Comparison of ENCODE assay signal across 9 mouse cellular contexts in the genomic region with DNA sequence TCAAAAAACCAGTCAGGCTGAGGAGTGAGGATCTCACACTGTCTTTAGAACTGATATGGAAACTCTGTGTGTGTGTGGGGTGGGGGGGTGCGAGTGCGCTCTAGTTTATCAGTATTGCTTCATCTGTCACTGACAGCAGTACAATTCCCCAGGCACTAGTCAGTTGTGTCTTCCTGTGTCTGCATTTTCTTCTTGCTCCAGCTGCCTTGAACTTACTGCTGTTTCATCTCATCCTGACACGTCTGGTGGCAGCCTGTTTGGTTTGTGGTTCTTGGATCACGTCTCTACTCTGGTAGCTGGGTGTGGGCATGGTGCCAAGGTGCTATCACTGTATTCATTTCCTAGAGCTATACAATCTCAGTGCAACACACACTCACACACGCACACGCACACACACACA.
DNase-seq lines count a peak whose midpoint lies in the region; ATAC-seq and TF ChIP-seq lines count a peak whose summit lies in the region.
"Had no signal": no experiment of that assay in that cellular context is flagged by ENCODE, and none has a peak within 500 bp of the region (broad histone marks: within the 10 kb centered on the region; RNA-seq: fewer than 3 reads in every experiment).

No protein-coding gene starts in this region.

- no peak for ATAC-seq in limb, embryonic 14.5 days (ENCODE audit: low FRiP score, low read depth)
- peak; percentile 64 for ATAC-seq in kidney, embryonic 16.5 days (ENCODE audit: low FRiP score, low TSS enrichment)
- peak; percentile 79; the same call in 1 of the 2 replicates for ATAC-seq in stomach, embryonic 14.5 days (ENCODE audit: insufficient number of reproducible peaks, insufficient read depth, low FRiP score, low read depth)

- DNase-seq in limb, embryonic 14.5 days (ENCODE audit: low spot score) = peak; percentile 54
- DNase-seq in limb, embryonic 10.5 days (ENCODE audit: low spot score) = no peak
- DNase-seq in adrenal gland, postnatal 14 days = peak; percentile 65
- DNase-seq in heart, adult 8-10 months (ENCODE audit: low spot score) = peak; percentile 20
- DNase-seq in gastrocnemius, adult 18-20 months (ENCODE audit: low spot score) = no peak
- no peak for DNase-seq in spleen, adult 12 weeks (ENCODE audit: low spot score)

- no peaks in the 10 kb centered on the region for H3K36me3 ChIP-seq in limb, embryonic 14.5 days (ENCODE audit: control insufficient read depth, insufficient read depth, low read length)
- no peaks in the 10 kb centered on the region for H3K36me3 ChIP-seq in limb, embryonic 10.5 days
- no peaks in the 10 kb centered on the region for H3K36me3 ChIP-seq in kidney, embryonic 16.5 days (ENCODE audit: insufficient read depth, low read length)
- H3K36me3 ChIP-seq in stomach, embryonic 14.5 days (ENCODE audit: control insufficient read depth, insufficient read depth, low read length) = no peaks in the 10 kb centered on the region

- H3K4me2 ChIP-seq in limb, embryonic 14.5 days (replicated peaks; ENCODE audit: low read depth, low read length, severe bottlenecking) = no peak overlapping the region
- no peak overlapping the region for H3K4me2 ChIP-seq in kidney, embryonic 16.5 days (replicated peaks; ENCODE audit: low read depth, low read length)
- no peak overlapping the region for H3K4me2 ChIP-seq in stomach, embryonic 14.5 days (replicated peaks; ENCODE audit: low read depth, low read length)

- H3K27me3 ChIP-seq in limb, embryonic 14.5 days (ENCODE audit: control insufficient read depth, insufficient read depth, low read length) = no peaks in the 10 kb centered on the region
- no peaks in the 10 kb centered on the region for H3K27me3 ChIP-seq in limb, embryonic 10.5 days (ENCODE audit: low read depth, poor library complexity, severe bottlenecking)
- no peaks in the 10 kb centered on the region for H3K27me3 ChIP-seq in kidney, embryonic 16.5 days (ENCODE audit: insufficient read depth, low read length)
- no peaks in the 10 kb centered on the region for H3K27me3 ChIP-seq in stomach, embryonic 14.5 days (ENCODE audit: control insufficient read depth, insufficient read depth, low read length)

- H3K27ac ChIP-seq in limb, embryonic 14.5 days (replicated peaks; ENCODE audit: low read depth, low read length) = no peak overlapping the region
- no peak overlapping the region for H3K27ac ChIP-seq in limb, embryonic 10.5 days
- H3K27ac ChIP-seq in kidney, embryonic 16.5 days (ENCODE audit: low read length) = no peak overlapping the region
- H3K27ac ChIP-seq in stomach, embryonic 14.5 days (ENCODE audit: low read length) = no peak overlapping the region
- H3K27ac ChIP-seq: liver, embryonic 14.5 days had no signal

- 48% methylated on average over 6 of the region's 6 CpGs for WGBS in limb, embryonic 14.5 days
- 71% methylated on average over 6 of the region's 6 CpGs for WGBS in limb, embryonic 10.5 days
- WGBS in kidney, embryonic 16.5 days = 55% methylated on average over 6 of the region's 6 CpGs
- 39% methylated on average over 6 of the region's 6 CpGs for WGBS in stomach, embryonic 14.5 days

- no peak overlapping the region for H3K4me3 ChIP-seq in limb, embryonic 14.5 days (replicated peaks; ENCODE audit: low read length)
- H3K4me3 ChIP-seq in limb, embryonic 10.5 days = no peak overlapping the region
- H3K4me3 ChIP-seq in kidney, embryonic 16.5 days (ENCODE audit: low read length) = no peak overlapping the region
- H3K4me3 ChIP-seq in stomach, embryonic 14.5 days (ENCODE audit: low read depth, low read length) = no peak overlapping the region

- no peak overlapping the region for H3K9ac ChIP-seq in limb, embryonic 14.5 days (ENCODE audit: low read depth, low read length, severe bottlenecking)
- H3K9ac ChIP-seq in kidney, embryonic 16.5 days (replicated peaks; ENCODE audit: low read length) = no peak overlapping the region
- H3K9ac ChIP-seq in stomach, embryonic 14.5 days (replicated peaks; ENCODE audit: low read depth, low read length) = no peak overlapping the region
- H3K9ac ChIP-seq: liver, embryonic 14.5 days had no signal

- H3K4me1 ChIP-seq in limb, embryonic 14.5 days (ENCODE audit: control insufficient read depth, insufficient read depth, low read length) = peaks cover 26% of the 10 kb centered on the region
- peaks cover 58% of the 10 kb centered on the region for H3K4me1 ChIP-seq in limb, embryonic 10.5 days
- peaks cover 29% of the 10 kb centered on the region for H3K4me1 ChIP-seq in kidney, embryonic 16.5 days (ENCODE audit: insufficient read depth, low read length)
- H3K4me1 ChIP-seq in stomach, embryonic 14.5 days (ENCODE audit: control insufficient read depth, insufficient read depth, low read length) = peaks cover 6% of the 10 kb centered on the region; the same call in 1 of the 2 replicates

- no peak for TF ChIP-seq POLR2A in limb, embryonic 14.5 days (IDR thresholded peaks at IDR 0.05; ENCODE audit: borderline replicate concordance, extremely low read depth, insufficient read depth, insufficient read length)

- no peaks in the 10 kb centered on the region for H3K9me3 ChIP-seq in limb, embryonic 14.5 days (ENCODE audit: control insufficient read depth, low read length)
- no peaks in the 10 kb centered on the region for H3K9me3 ChIP-seq in limb, embryonic 10.5 days (replicated peaks)
- H3K9me3 ChIP-seq in kidney, embryonic 16.5 days (ENCODE audit: low read length) = no peaks in the 10 kb centered on the region
- H3K9me3 ChIP-seq in stomach, embryonic 14.5 days (ENCODE audit: control insufficient read depth, low read depth, low read length) = no peaks in the 10 kb centered on the region

Comparison
In these comparisons a context has a peak if more than half of its experiments do, and no peak if none do; other contexts are left out.
1. DNase-seq: peak in limb, embryonic 14.5 days (single experiment), adrenal gland, postnatal 14 days (single experiment) and heart, adult 8-10 months (single experiment); none in limb, embryonic 10.5 days (single experiment), gastrocnemius, adult 18-20 months (single experiment) and spleen, adult 12 weeks (single experiment).